Mouse (Mus musculus): Measurements from ENCODE around the gene Sv2c. TPM values are rescaled to one million over a fixed set of nuclear protein-coding genes. Genes with fewer than 3 reads are reported as not detected.
"Not testable (repeated sequence)": the region's sequence is repeated elsewhere in the genome, so short reads cannot be mapped to it uniquely, and the experiment has no call there.

The Sv2c gene
- polyA plus RNA-seq, 1 experiment, result 0.48 TPM

DNA sequence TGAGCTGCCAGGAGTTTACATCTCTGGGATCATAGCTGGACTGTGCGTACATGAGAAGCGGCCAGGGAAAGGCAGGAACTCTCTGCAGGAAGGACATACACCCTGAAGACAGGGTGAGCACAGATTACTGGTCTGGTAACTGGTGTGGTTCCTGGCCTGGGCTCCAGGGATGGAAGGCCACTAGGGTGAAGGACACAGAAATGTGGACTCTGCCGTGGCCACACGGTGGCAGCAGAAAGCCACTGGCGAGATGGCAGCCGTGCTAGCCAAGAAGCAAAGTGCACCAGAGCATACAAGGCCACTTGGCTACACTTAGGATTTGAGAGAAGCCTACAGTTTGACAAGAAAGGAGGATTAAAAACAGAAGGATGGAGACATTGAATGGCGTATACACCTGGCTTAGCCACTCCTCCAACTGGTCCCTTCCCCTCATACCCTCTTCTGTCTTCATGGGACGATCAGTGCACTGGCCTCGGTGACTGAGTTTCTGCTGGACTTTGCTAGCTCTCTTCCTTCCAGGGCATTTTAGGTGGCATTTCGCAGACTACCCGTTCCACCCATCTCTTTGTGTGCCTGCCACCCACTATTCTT is 158.9 kb downstream of the Sv2c start:
- Histone ChIP-seq H3K27ac (ENCODE audit: insufficient read depth, low read depth, low read length) (no peak overlapping the region), H3K4me1 (ENCODE audit: control insufficient read depth, insufficient read depth, low read length) (no peaks in the 10 kb centered on the region), H3K27me3 (replicated peaks; ENCODE audit: control insufficient read depth, insufficient read depth, low read length) (no peaks in the 10 kb centered on the region), H3K36me3 (ENCODE audit: control insufficient read depth, insufficient read depth, low read length) (no peaks in the 10 kb centered on the region), H3K4me3 (ENCODE audit: insufficient read depth, low read depth, low read length) (no peak overlapping the region)
- 49% methylated on average over 11 of the region's 11 CpGs for WGBS
- peak; percentile 84 for DNase-seq
- TF ChIP-seq CTCF (conservative IDR thresholded peaks at IDR 0.05; ENCODE audit: insufficient read depth, insufficient read length, low read depth, low read length) (peak; percentile 99; the same call in 1 of the 2 replicates), POLR2A (IDR thresholded peaks at IDR 0.05; ENCODE audit: low read depth, low read length) (no peak)

DNA sequence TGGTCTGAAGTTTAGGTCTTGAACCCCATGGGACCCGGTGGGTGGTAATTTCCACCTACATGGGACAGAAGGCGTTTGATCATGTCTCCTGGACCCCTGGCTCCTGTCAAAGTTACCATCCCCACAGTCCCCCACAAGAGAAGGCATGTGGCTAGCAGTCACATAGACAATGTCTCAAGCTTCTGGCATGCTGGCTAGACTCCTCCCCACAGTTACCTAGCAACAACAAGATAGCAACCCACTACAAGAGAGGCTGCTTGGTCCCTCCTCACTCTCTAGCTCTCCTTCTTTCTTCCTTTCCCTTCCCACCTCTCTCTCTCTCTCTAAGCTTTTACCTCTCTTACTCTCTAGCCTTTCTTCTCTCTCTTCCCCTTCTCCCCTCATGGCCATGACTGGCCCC is 164.3 kb downstream of the Sv2c start:
- H3K4me3 ChIP-seq (ENCODE audit: insufficient read depth, low read depth, low read length); H3K27me3 ChIP-seq (replicated peaks; ENCODE audit: control insufficient read depth, insufficient read depth, low read length); H3K36me3 ChIP-seq (ENCODE audit: control insufficient read depth, insufficient read depth, low read length); DNase-seq; H3K4me1 ChIP-seq (ENCODE audit: control insufficient read depth, insufficient read depth, low read length); H3K27ac ChIP-seq (ENCODE audit: insufficient read depth, low read depth, low read length): not testable (repeated sequence)
- 87% methylated on average over 2 of the region's 2 CpGs for WGBS

DNA sequence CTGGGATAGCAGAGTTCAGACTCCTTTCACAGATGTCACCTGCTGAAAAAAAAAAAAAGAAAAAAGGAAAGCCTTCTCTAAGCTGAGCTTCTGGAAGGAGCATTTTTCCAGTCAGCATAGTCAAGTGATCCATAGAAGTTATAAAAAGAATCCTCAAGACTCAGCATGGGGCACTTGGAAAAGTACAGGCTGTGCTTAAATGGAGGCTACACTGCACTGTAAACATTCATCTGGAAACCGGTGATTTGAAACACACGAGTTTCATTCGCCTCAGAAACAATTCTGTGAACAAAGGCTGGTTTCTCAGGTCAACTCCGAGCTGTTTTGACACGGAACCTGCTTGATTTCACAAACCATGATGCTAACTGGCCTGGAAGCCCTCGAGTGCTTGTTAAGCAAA is 165.6 kb downstream of the Sv2c start:
- no peak for TF ChIP-seq POLR2A (IDR thresholded peaks at IDR 0.05; ENCODE audit: low read depth, low read length)
- TF ChIP-seq CTCF (conservative IDR thresholded peaks at IDR 0.05; ENCODE audit: insufficient read depth, insufficient read length, low read depth, low read length), result no peak
- no peak for DNase-seq
- Histone ChIP-seq H3K27ac (ENCODE audit: insufficient read depth, low read depth, low read length) (no peak overlapping the region), H3K4me1 (ENCODE audit: control insufficient read depth, insufficient read depth, low read length) (no peaks in the 10 kb centered on the region), H3K36me3 (ENCODE audit: control insufficient read depth, insufficient read depth, low read length) (no peaks in the 10 kb centered on the region), H3K4me3 (ENCODE audit: insufficient read depth, low read depth, low read length) (no peak overlapping the region), H3K27me3 (replicated peaks; ENCODE audit: control insufficient read depth, insufficient read depth, low read length) (no peaks in the 10 kb centered on the region)
- WGBS, result 59% methylated on average over 6 of the region's 6 CpGs

DNA sequence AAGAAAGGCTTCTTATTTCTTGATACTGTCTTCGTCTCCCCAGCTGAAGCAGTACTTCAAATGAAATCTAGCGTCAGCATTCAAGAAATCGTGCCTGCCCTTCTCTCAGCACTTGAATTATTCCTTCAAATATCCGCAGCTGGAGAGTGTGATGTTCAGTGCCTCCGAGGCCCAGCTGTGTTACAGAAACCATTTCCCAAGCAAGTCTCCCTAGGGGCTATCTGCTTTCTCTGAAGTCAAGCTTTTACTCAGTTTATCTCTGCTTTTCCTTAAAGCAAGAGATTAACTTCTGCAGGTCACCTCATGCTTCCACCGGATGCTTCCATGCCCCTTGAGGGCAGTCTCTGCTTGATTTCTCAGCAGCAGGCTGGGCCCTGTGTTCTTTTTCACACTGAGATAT is 166.8 kb downstream of the Sv2c start:
- TF ChIP-seq CTCF (conservative IDR thresholded peaks at IDR 0.05; ENCODE audit: insufficient read depth, insufficient read length, low read depth, low read length) (no peak), POLR2A (IDR thresholded peaks at IDR 0.05; ENCODE audit: low read depth, low read length) (no peak)
- Histone ChIP-seq H3K27me3 (replicated peaks; ENCODE audit: control insufficient read depth, insufficient read depth, low read length) (no peaks in the 10 kb centered on the region; the same call in 1 of the 2 replicates), H3K36me3 (ENCODE audit: control insufficient read depth, insufficient read depth, low read length) (no peaks in the 10 kb centered on the region), H3K27ac (ENCODE audit: insufficient read depth, low read depth, low read length) (no peak overlapping the region), H3K4me3 (ENCODE audit: insufficient read depth, low read depth, low read length) (no peak overlapping the region), H3K4me1 (ENCODE audit: control insufficient read depth, insufficient read depth, low read length) (no peaks in the 10 kb centered on the region)
- no peak for DNase-seq
- WGBS, result 82% methylated on average over 6 of the region's 6 CpGs

DNA sequence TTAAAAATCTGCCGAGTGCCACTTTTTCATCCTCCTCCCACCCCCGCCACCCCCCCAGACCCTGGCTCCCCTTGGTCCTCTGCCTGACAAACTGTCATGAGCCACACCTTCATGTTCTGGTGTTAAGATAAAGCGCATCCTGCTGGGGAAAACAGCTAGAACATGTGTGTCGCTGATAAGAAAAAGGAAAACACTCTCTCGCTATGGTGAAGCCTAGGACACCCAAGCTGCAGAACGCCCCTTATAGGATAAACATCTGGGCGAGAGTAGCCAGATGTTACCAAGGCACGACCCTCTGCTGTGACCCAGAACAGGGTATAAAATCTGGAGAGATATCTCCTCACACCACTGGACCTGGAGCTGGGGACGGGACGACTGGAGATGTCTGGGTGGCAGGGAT is 167.2 kb downstream of the Sv2c start:
- TF ChIP-seq POLR2A (IDR thresholded peaks at IDR 0.05; ENCODE audit: low read depth, low read length) (no peak), CTCF (conservative IDR thresholded peaks at IDR 0.05; ENCODE audit: insufficient read depth, insufficient read length, low read depth, low read length) (no peak)
- H3K27ac ChIP-seq (ENCODE audit: insufficient read depth, low read depth, low read length), result no peak overlapping the region
- no peaks in the 10 kb centered on the region; the same call in 1 of the 2 replicates for H3K27me3 ChIP-seq (replicated peaks; ENCODE audit: control insufficient read depth, insufficient read depth, low read length)
- DNase-seq, result no peak
- no peak overlapping the region for H3K4me3 ChIP-seq (ENCODE audit: insufficient read depth, low read depth, low read length)
- no peaks in the 10 kb centered on the region for H3K4me1 ChIP-seq (ENCODE audit: control insufficient read depth, insufficient read depth, low read length)
- WGBS, result 60% methylated on average over 10 of the region's 10 CpGs
- no peaks in the 10 kb centered on the region for H3K36me3 ChIP-seq (ENCODE audit: control insufficient read depth, insufficient read depth, low read length)

DNA sequence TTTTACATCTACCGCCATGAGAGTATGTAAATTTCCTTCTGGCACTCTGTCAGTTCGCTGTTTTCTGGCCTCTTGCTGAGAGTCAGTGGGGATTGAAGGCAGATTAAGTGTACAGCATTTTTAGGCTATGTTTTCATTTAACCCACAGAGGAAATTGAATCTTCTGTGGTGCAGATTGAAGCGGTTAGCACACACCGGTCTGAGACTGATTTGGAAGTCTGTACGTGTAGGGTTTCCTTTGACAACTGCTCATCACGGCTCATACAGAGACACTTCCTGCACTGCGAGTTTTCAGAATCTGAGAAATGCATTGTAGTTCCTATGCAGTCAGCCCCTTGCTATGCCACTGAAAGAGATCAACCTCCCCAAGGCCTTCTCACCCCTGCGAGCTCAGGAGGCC is 168.2 kb downstream of the Sv2c start:
- no peak for DNase-seq
- 80% methylated on average over 8 of the region's 8 CpGs for WGBS
- no peaks in the 10 kb centered on the region for H3K36me3 ChIP-seq (ENCODE audit: control insufficient read depth, insufficient read depth, low read length)
- no peak overlapping the region for H3K4me3 ChIP-seq (ENCODE audit: insufficient read depth, low read depth, low read length)
- TF ChIP-seq CTCF (conservative IDR thresholded peaks at IDR 0.05; ENCODE audit: insufficient read depth, insufficient read length, low read depth, low read length), result no peak
- TF ChIP-seq POLR2A (IDR thresholded peaks at IDR 0.05; ENCODE audit: low read depth, low read length), result no peak
- H3K4me1 ChIP-seq (ENCODE audit: control insufficient read depth, insufficient read depth, low read length), result no peaks in the 10 kb centered on the region
- H3K27me3 ChIP-seq (replicated peaks; ENCODE audit: control insufficient read depth, insufficient read depth, low read length), result no peaks in the 10 kb centered on the region; the same call in 1 of the 2 replicates
- no peak overlapping the region for H3K27ac ChIP-seq (ENCODE audit: insufficient read depth, low read depth, low read length)

DNA sequence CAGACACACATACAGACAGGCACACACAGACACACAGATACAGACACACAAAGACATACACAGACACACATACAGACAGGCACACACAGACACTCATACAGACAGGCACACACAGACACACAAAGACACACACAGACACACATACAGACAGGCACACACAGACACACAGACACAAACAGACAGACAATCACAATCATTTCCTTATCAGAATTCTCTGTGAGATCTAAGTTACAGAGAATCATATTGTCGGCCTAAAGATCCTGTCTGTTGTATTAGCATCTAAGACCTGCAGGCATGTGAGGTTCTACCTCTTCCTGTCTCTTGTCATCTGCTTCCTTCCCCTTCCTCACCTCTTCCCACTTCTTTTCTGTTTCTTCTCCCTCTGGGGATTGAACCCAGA is 168.7 kb downstream of the Sv2c start:
- TF ChIP-seq POLR2A (IDR thresholded peaks at IDR 0.05; ENCODE audit: low read depth, low read length), result no peak
- no peak for TF ChIP-seq CTCF (conservative IDR thresholded peaks at IDR 0.05; ENCODE audit: insufficient read depth, insufficient read length, low read depth, low read length)

More for the DNA sequence above, 168.7 kb downstream of the Sv2c start:
- 84% methylated on average over 1 of the region's 1 CpGs for WGBS
- DNase-seq, result no peak
- Histone ChIP-seq H3K27me3 (replicated peaks; ENCODE audit: control insufficient read depth, insufficient read depth, low read length) (no peaks in the 10 kb centered on the region; the same call in 1 of the 2 replicates), H3K36me3 (ENCODE audit: control insufficient read depth, insufficient read depth, low read length) (no peaks in the 10 kb centered on the region), H3K4me3 (ENCODE audit: insufficient read depth, low read depth, low read length) (no peak overlapping the region), H3K27ac (ENCODE audit: insufficient read depth, low read depth, low read length) (no peak overlapping the region), H3K4me1 (ENCODE audit: control insufficient read depth, insufficient read depth, low read length) (no peaks in the 10 kb centered on the region)

Data from kidney, adult 2 months (tissue).